Comparison of ENCODE assay signal across 12 mouse cellular contexts in genomic region chr14:86697887-86698286, GRCm38 (mm10).
DNase-seq lines count a peak whose midpoint lies in the region.
"Had no signal": no experiment of that assay in that cellular context is flagged by ENCODE, and none has a peak within 500 bp of the region (broad histone marks: within the 10 kb centered on the region; RNA-seq: fewer than 3 reads in every experiment).

No protein-coding gene starts in this region.

- DNase-seq in right cerebral cortex, adult 18-20 months, result peak; percentile 3
- DNase-seq in right cerebral cortex, postnatal 36 days (ENCODE audit: low spot score in 2 of 2), result no peak
- peak; percentile 69 for DNase-seq in adrenal gland, adult 2 months
- DNase-seq in adrenal gland, postnatal 25 days, result peak; percentile 4
- DNase-seq in heart, adult 18-20 months, result no peak
- no peak for DNase-seq in gastrocnemius, adult 18-20 months (ENCODE audit: low spot score)
- DNase-seq: cerebellum, adult 11-12 months; cerebellum, adult 9-10 months; cerebellum, postnatal 25 days; gastrocnemius, postnatal 36 days; heart, postnatal 14 days; kidney, adult 18-20 months had no signal

Comparison
In these comparisons a context has a peak if more than half of its experiments do, and no peak if none do; other contexts are left out.
1. DNase-seq: peak in right cerebral cortex, adult 18-20 months (single experiment), adrenal gland, adult 2 months (single experiment) and adrenal gland, postnatal 25 days (single experiment); none in right cerebral cortex, postnatal 36 days (0 of 2), heart, adult 18-20 months (0 of 2) and gastrocnemius, adult 18-20 months (single experiment).